ENCODE assay signal across 13 mouse cellular contexts in genomic region chr13:30224659-30225058, GRCm38 (mm10).
"Had no signal": no experiment of that assay in that cellular context is flagged by ENCODE, and none has a peak within 500 bp of the region (broad histone marks: within the 10 kb centered on the region; RNA-seq: fewer than 3 reads in every experiment).

No protein-coding gene starts in this region.

- H3K4me1 ChIP-seq: liver, embryonic 12.5 days; liver, embryonic 15.5 days had no signal

- H3K27me3 ChIP-seq: limb, embryonic 13.5 days; liver, embryonic 12.5 days; liver, embryonic 15.5 days; midbrain, embryonic 12.5 days had no signal

- H3K9me3 ChIP-seq: limb, embryonic 10.5 days; liver, embryonic 12.5 days; liver, embryonic 15.5 days; midbrain, embryonic 12.5 days had no signal

- ATAC-seq: liver, embryonic 12.5 days; midbrain, embryonic 16.5 days had no signal

- H3K4me3 ChIP-seq: limb, embryonic 10.5 days; limb, embryonic 13.5 days; liver, embryonic 12.5 days; liver, embryonic 15.5 days; midbrain, embryonic 12.5 days had no signal

- H3K36me3 ChIP-seq: limb, embryonic 10.5 days; liver, embryonic 12.5 days; liver, embryonic 15.5 days; midbrain, embryonic 12.5 days had no signal

- DNase-seq: kidney, adult 2 months; kidney, postnatal 10 days; kidney, postnatal 4 days; liver; lung, adult 2 months; thymus, postnatal 25 days had no signal

- H3K4me2 ChIP-seq: limb, embryonic 13.5 days; liver, embryonic 12.5 days; liver, embryonic 15.5 days; midbrain, embryonic 12.5 days had no signal

- H3K27ac ChIP-seq: limb, embryonic 10.5 days; limb, embryonic 13.5 days; liver, embryonic 12.5 days; liver, embryonic 15.5 days; macrophage; midbrain, embryonic 12.5 days had no signal

- H3K9ac ChIP-seq: limb, embryonic 13.5 days; liver, embryonic 12.5 days; liver, embryonic 15.5 days; midbrain, embryonic 12.5 days had no signal
